Mouse (Mus musculus) G1E-ER4 (cell line): ENCODE data around the gene Bves. TPM values are rescaled to one million over a fixed set of nuclear protein-coding genes. Genes with fewer than 3 reads are reported as not detected.

Experiments
- GATA1 ChIP-seq: IDR thresholded peaks from one replicate; pipeline ENCODE4 v1.8.0; 2012; ENCODE audit warnings: low read length, inconsistent platforms
- polyA plus RNA-seq: library from polyadenylated mRNA; stranded (reverse); fragments of >175 nt; gene quantifications from 2 replicates; pipeline ENCODE4 v1.2.3, GENCODE M21; 2012

Gene Bves
- not detected in 2 replicates for polyA plus RNA-seq

DNA sequence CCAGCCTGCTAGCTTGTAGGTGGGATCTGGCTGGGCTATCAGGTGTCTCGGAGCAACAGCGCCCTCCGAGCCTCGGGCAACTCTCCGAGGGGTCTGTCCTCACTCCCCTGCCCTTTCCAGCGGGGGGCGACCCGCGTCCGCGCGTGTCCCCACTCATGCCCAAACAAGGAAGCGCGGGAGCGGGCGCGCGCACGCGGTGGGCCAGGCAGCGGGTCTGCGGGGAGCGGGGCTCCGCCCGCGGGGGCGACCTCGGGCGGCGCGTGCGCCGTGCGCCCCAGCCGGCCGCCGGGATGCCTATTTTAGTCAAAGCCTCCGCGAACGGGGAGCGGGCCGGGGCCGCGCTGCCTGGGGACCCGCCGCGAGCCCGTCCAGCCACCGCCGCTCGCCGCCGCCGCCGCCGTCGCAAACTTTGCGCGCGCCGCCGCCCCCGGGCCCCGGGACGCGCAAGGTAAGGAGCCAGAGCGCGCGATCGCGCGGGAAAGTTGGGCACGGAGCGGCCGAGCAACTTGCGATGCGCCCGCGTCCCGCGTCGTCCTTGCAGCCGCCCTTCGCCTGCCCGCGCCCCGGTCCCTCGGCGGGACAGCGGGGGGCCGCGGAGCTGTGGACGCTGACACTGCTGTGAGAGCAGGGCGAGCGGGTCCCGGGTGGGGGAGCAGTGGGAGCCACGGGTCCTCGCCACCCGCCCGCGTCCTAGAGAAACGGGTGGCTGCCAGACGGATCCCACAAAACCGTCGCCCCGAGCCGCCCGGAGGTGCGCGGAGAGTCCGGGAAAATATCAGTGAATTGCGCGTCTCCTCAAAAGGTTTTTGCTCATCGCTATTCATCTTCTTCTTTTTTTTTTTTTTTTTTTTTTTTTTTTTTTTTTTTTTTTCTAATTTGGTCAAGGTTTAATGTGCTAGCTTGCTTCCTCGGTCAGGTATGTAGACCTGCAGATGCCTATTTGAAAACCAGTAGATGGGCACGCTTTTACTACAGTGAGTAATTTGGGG lies at the start of gene Bves:
Gene Bves (plus strand): TSS at position 339 of the 989 bp plus-strand sequence.
- TF ChIP-seq GATA1, result no peak

DNA sequence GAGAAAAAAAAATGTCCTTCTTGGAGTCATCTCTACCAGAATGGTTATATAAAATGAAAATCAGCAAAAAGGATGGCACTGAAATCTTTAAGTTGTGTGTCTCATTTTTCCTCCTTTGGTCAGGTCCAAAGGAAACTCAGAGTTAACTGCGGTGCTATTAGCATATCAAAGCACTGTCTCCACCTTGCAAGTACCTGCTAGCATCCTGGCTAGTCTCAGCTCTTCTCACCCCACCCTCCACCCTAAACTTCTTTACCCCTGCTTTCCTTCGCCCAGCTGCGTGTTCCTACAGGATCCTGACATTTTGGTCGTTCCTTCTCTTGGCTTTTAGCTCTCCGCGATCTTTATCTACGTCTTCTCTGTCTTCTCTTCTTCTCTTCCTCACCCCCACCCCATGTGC lies 47.2 kb upstream of the Bves start:
- no peak for TF ChIP-seq GATA1

DNA sequence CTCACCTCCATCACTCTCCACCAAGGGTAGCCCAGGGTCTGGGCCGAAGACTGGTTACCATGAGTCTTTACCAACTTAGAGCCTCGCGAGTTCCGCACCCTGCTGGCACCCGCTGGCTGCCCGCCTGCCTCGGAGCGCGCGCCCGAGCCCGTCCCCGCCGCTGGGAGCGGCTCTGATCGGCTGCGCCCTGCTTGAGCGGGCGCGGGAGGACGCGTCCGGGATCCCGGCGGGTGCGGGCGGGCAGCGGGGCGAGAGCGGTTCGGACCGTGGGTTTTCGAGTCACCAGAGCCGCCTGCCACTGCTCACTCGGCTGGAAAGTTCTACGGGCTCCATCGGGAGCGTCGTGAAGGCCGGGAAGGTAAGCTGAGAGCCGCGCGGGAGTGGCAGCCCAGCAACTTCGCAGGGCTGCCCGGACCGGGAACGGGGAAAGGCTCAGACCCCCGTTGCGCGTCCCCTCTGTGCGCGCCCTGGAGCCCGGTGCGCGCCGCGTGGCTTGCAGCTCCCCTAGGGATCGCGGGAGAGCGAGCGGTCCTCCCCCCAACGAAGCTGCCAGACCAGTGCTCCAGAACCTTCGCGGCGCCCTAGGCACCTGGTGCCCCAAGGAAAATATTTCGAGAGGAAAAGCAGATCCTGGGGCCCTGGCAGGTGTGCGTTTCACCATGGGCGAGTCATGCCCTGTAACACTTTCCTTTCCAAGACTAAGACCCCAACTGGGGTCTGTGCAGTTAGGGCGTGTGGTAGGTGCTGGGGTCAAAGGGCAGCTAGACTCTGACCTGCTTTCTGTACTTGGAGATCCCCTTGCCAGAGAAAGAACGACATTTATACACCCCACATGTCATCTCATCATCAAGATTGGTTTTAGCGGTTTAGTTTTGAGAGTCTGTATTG lies 46.1 kb upstream of the Bves start:
- no peak for TF ChIP-seq GATA1

GRCm38 (mm10) chr10:45290618-45291017 lies 45.0 kb upstream of the Bves start:
- TF ChIP-seq GATA1, result no peak

DNA sequence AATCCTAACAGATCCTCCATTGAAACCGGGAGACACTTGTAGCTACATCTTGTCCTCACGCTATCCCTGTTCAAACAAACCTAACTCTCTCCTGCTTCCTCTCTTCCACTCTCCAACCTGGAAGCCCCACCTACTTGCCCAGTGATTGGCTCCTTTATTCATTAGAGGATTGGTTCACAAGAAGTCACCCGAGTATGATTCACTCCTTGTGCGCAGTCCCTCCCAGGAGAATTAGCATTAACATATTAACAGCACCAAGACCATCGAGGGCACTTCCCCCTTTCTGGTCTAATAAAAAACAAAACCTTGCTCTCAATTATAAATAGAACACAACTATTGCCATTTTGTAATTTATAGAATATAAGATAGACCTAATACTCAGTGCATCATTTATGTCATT lies 40.5 kb upstream of the Bves start:
- TF ChIP-seq GATA1, result no peak

- no peak for TF ChIP-seq GATA1
These were observed 37.1 kb upstream of the Bves start for GRCm38 (mm10) chr10:45298503-45298902.

- no peak for TF ChIP-seq GATA1
These were observed 36.1 kb upstream of the Bves start for GRCm38 (mm10) chr10:45299509-45299908.

DNA sequence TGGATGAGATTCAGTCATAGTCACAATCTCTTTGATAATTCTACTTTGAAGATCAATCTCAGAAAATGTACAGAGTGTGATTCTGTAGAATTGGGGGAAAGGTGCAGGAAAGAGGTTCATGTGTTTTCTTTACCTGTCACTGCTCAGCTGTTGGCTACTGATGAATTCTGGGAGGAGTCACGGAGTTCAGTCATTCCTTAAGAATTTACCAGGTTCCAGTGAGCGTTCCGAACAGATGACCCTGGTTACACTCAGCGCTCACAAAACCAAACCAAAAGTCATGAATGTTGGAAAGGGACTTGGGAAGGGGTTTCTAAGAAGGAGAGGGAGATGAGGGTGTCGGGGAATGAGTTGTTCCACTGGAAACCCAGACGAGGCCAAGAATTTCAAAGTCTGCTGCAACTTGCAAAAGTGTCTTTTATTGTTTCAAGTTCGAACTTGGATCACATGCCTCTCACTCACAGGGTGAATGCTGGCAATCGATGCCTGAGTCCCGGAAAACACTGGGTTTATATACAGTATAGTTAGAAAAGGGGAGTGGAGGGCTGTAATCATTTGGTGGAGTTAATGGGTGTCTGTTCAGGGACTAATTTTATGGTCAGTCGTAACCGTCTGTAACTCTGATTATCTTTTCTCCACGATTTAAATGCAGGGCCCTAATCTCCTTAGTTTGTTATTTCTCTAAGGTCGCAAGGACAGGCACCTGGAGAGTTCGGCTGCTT lies 32.1 kb upstream of the Bves start:
- TF ChIP-seq GATA1, result no peak

DNA sequence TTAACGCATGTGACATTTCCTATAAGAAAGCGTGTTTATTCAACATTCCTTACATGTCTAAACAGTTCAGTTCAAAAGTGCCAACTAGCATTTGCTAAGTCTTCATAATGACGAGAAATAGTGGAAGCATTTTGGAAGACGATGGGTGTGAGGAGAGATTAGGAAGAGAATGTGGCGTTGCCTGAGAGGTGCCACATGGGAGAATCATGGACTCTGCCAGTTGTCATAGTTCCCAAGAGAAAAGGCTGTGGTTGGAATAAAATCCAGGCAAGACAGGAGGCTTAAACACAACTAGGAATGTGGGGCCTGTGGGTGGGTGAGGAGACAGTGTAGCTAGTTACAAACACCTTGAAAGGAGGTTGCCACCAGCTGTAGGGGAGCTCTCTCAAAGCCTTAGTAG lies 30.4 kb upstream of the Bves start:
- no peak for TF ChIP-seq GATA1

DNA sequence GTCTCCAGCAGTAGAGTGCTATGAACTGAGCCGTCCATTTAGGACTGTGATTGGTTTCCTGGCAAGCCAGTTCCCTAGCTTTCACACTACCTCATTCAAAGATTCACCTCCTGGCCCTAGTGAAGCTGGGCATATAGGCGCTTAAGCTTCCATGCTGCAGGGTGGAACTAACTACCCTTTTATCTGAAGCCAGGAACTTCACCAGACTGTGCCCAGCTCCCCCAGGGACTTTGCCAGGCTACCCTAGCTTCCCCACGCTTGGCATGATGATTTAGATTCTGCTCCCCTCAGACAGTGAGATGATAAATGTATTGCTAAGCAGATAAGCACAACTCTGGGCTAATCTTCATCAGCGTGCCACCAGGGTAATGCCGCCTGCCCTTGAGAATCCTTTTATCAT lies 24.4 kb upstream of the Bves start:
- TF ChIP-seq GATA1, result no peak

DNA sequence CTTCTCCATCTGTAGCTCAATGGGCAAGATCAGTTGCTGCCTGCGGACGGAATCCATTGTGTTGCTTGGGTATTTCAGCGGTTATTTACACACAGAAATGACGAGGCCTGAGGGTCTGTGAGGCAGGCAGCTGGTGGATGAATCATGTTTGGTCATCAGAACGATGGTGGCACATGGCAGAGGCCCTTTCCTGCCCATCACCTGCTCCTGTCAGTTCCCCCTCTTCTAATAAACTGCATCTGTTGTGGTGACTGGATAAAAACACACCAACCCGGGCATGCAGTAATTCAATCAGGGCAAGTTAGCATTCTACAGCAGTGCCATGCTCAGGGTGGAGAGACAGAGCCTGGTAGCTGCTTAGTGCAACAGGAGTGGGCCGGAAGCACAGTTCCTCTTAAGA lies 23.9 kb upstream of the Bves start:
- TF ChIP-seq GATA1, result no peak

GRCm38 (mm10) chr10:45314865-45315264 lies 20.7 kb upstream of the Bves start:
- no peak for TF ChIP-seq GATA1

DNA sequence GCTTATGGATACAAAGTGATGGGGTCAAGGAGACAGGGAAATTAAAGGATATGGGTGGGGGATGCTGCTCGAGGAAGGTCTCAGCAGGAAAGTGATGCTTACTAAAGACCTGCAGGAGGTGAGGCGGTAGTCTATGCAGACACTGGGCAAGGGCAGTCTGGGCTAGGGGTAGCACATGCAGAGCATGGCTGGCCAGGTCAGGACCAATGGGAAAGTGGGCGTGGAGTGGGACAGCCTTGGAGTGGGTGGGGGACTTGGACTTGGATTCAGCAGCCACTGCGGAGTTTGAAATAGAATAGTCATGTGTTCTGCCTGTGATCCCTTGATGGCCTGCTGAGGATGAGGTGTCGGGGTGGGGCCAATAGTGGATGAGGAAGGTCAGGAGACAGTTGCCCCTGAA lies 16.6 kb upstream of the Bves start:
- no peak for TF ChIP-seq GATA1

- no peak for TF ChIP-seq GATA1
These were observed 15.3 kb upstream of the Bves start for GRCm38 (mm10) chr10:45320296-45320695.

DNA sequence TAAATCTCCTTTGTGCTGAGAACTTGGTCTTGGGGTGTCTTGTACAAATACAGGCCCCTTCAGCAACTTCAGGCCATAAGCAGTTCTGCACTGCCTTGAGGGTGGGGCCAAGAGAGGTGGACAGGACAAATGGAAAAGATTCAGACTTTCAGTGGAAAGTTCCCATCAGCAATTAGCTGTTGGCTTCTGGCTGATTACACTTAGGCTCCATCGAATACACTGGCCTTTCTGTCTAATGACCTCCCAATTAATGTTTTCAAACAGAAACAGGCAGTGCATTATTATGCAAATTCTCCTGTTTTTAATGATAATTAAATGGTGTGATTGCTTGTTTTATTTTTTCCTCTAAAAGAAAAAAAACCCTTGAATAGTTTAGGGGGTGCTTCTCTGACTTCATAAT lies 11.4 kb upstream of the Bves start:
- TF ChIP-seq GATA1, result no peak
